Mouse (Mus musculus) heart, adult 2 months (tissue): Measurements from ENCODE around the gene Fgfr1op2.
A peak's percentile ranks its signal among the peaks of the same experiment; 100 is the strongest.

ENCODE experiments used
- CTCF ChIP-seq: fragments of 200-600 bp; IDR thresholded peaks from 2 replicates; pipeline ENCODE4 v1.8.1; 2022; ENCODE audit warnings: antibody characterized with exemption, mild to moderate bottlenecking, moderate library complexity
- EP300 ChIP-seq: fragments of 200-500 bp; IDR thresholded peaks from 2 replicates; pipeline ENCODE4 v1.6.1; 2011; ENCODE audit warnings: low read depth, low read length, control low read depth; ENCODE audit not compliant: insufficient read depth

- peak; percentile 41 for TF ChIP-seq CTCF
- peak; percentile 78; the same call in 1 of the 2 replicates for TF ChIP-seq EP300
Observed at GRCm38 (mm10) chr6:146642276-146643183, 65.5 kb downstream of the Fgfr1op2 start, which contains the start of the genes Med21 and Tm7sf3.
